Mouse (Mus musculus) cortical plate, adult 2 months (tissue): ENCODE measurements around the gene Ceacam2. TPM values are rescaled to one million over a fixed set of nuclear protein-coding genes. Genes with fewer than 3 reads are reported as not detected.
"Not testable (repeated sequence)": the region's sequence is repeated elsewhere in the genome, so short reads cannot be mapped to it uniquely, and the experiment has no call there.

ENCODE experiments used
- H3K27ac ChIP-seq: fragments of 200-500 bp; 2 replicates; pipeline ENCODE4 v1.5.1; 2012; ENCODE audit warnings: low read length, control low read depth, inconsistent platforms; ENCODE audit not compliant: insufficient read depth
- H3K4me1 ChIP-seq: fragments of 200-500 bp; 2 replicates; pipeline ENCODE4 v1.6.1; 2011; ENCODE audit warnings: low read length; ENCODE audit not compliant: control insufficient read depth, insufficient read depth
- H3K4me3 ChIP-seq: fragments of 200-500 bp; 2 replicates; pipeline ENCODE4 v1.5.1; 2011; ENCODE audit warnings: mild to moderate bottlenecking, low read length, control low read depth; ENCODE audit not compliant: insufficient read depth
- CTCF ChIP-seq: fragments of 200-500 bp; IDR thresholded peaks from 2 replicates; pipeline ENCODE4 v1.5.1; 2011; ENCODE audit warnings: mild to moderate bottlenecking, control low read depth, low read length; ENCODE audit not compliant: insufficient read depth; ENCODE audit errors: extremely low read depth
- POLR2A ChIP-seq: fragments of 200-500 bp; IDR thresholded peaks from 2 replicates; pipeline ENCODE4 v1.6.1; 2011; ENCODE audit warnings: mild to moderate bottlenecking, low read length, control low read depth; ENCODE audit not compliant: insufficient read depth; ENCODE audit errors: extremely low read depth
- polyA plus RNA-seq: library from polyadenylated mRNA; depleted of rRNA; stranded (reverse); fragments of >200 nt; gene quantifications from 2 replicates; pipeline ENCODE4 v1.2.3, GENCODE M21; 2012

Ceacam2 gene
- polyA plus RNA-seq, 1 experiment = 0.27 TPM

GRCm38 (mm10) chr7:25568721-25569120 lies 29.1 kb upstream of the Ceacam2 start:
- TF ChIP-seq POLR2A (no peak), CTCF (no peak)
- no peak overlapping the region for H3K27ac ChIP-seq
- H3K4me3 ChIP-seq = no peak overlapping the region
- no peaks in the 10 kb centered on the region for H3K4me1 ChIP-seq

- not testable (repeated sequence) for H3K27ac ChIP-seq, H3K4me1 ChIP-seq
- TF ChIP-seq CTCF = peak; percentile 31; the same call in 1 of the 2 replicates
Observed at GRCm38 (mm10) chr7:25541464-25541863, 1.8 kb upstream of the Ceacam2 start.

GRCm38 (mm10) chr7:25539954-25540353 lies 297 bp upstream of the Ceacam2 start:
- not testable (repeated sequence) for H3K4me1 ChIP-seq, H3K27ac ChIP-seq, H3K4me3 ChIP-seq

More at GRCm38 (mm10) chr7:25541464-25541863, 1.8 kb upstream of the Ceacam2 start:
- H3K4me3 ChIP-seq = not testable (repeated sequence)

GRCm38 (mm10) chr7:25530837-25531236 lies 8.8 kb downstream of the Ceacam2 start:
- H3K4me1 ChIP-seq = no peaks in the 10 kb centered on the region
- no peak for TF ChIP-seq POLR2A
- H3K27ac ChIP-seq = no peak overlapping the region
- no peak overlapping the region for H3K4me3 ChIP-seq

- not testable (repeated sequence) for H3K4me3 ChIP-seq, H3K27ac ChIP-seq
Observed at GRCm38 (mm10) chr7:25516070-25516777, 23.4 kb downstream of the Ceacam2 start.

GRCm38 (mm10) chr7:25515667-25516066 lies 24.0 kb downstream of the Ceacam2 start:
- H3K4me3 ChIP-seq, H3K4me1 ChIP-seq, H3K27ac ChIP-seq: not testable (repeated sequence)

More at GRCm38 (mm10) chr7:25516070-25516777, 23.4 kb downstream of the Ceacam2 start:
- not testable (repeated sequence) for H3K4me1 ChIP-seq

GRCm38 (mm10) chr7:25509925-25510324 lies 29.7 kb downstream of the Ceacam2 start:
- TF ChIP-seq CTCF = no peak
- TF ChIP-seq POLR2A = no peak
- Histone ChIP-seq H3K4me3 (no peak overlapping the region), H3K4me1 (no peaks in the 10 kb centered on the region), H3K27ac (no peak overlapping the region)

- no peaks in the 10 kb centered on the region for H3K4me1 ChIP-seq
- TF ChIP-seq CTCF (no peak), POLR2A (no peak)
- no peak overlapping the region for H3K4me3 ChIP-seq
Observed at GRCm38 (mm10) chr7:25494649-25495048, 45.0 kb downstream of the Ceacam2 start.

GRCm38 (mm10) chr7:25490698-25491097 lies 49.0 kb downstream of the Ceacam2 start:
- H3K4me3 ChIP-seq, H3K4me1 ChIP-seq, H3K27ac ChIP-seq: not testable (repeated sequence)

More at GRCm38 (mm10) chr7:25494649-25495048, 45.0 kb downstream of the Ceacam2 start:
- H3K27ac ChIP-seq = no peak overlapping the region

GRCm38 (mm10) chr7:25489382-25489781 lies 50.3 kb downstream of the Ceacam2 start:
- not testable (repeated sequence) for H3K4me3 ChIP-seq, H3K4me1 ChIP-seq

GRCm38 (mm10) chr7:25486186-25486585 lies 53.5 kb downstream of the Ceacam2 start:
- Histone ChIP-seq H3K4me1 (no peaks in the 10 kb centered on the region), H3K27ac (no peak overlapping the region), H3K4me3 (no peak overlapping the region)
- TF ChIP-seq CTCF (peak; percentile 28; the same call in 1 of the 2 replicates), POLR2A (no peak)

More at GRCm38 (mm10) chr7:25489382-25489781, 50.3 kb downstream of the Ceacam2 start:
- not testable (repeated sequence) for H3K27ac ChIP-seq
